Mouse (Mus musculus): ENCODE data around the gene Pmm2. TPM values are rescaled to one million over a fixed set of nuclear protein-coding genes. Genes with fewer than 3 reads are reported as not detected.

The Pmm2 gene
- polyA plus RNA-seq, 1 experiment from 2014 or later = 48.6 TPM

DNA sequence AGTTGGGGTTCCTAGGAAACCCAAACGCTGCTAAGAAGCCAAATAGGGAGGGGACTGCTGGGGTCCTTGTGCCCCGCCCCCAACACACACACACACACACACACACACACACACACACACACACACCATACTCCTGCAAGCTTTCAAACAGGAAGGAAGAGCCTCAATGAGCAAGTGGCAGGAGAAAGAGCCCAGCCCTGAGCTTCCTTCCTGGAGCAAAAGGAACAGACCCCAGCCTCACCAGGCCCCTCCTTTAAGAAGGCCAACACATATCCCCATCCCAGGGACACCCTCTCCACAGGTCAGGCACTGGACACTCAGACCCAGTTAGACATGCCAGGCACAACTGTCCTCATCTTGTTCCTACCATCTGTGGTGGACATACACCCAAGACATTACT is 25.5 kb downstream of the Pmm2 start:
- WGBS = 71% methylated on average over 1 of the region's 2 CpGs
- H3K9ac ChIP-seq (replicated peaks) = no peak overlapping the region

DNA sequence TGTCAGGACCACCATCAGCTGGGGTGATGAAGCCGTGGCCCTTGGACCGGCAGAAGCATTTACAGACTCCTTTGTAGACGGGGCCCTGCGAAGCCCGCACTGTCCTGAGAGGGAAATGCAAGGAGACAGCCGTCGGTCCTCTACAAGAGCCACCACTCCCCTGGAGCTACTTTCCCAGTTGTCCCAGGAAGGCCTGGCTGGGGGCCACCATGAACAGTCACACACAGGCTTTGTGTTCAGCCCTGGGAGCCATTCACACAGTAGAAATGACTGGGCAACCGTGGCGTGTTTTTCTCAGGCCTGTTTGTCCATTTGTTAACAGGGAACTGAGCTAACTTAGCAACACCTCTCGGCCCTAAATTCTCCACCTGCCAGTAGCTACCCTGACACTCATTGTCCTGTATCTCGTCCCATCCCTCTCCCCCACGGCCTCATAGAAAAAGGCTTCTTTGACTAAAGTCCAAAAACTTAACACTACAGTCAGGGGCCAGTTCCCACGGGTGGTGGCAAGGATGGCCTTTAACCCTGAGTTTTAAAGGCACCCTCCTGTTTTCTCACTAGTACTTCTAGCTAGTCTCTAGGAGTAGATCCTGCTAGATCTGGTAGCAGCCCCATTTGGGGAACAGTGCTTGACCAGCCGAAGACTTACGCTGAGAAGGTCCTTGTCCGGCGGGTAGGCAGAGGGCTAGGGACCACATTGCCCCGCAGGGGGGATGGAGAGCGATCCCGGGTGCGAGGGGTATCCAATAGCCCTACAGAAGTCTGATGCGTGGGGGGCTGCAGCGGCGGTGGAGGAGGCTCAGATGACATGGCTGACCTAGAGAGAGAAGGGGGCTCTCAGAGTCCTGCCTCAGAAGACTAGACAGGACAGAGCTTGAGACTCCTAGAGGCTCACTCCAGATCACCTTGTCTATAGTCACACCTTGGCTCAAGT is 26.4 kb downstream of the Pmm2 start:
- Histone ChIP-seq H3K36me3 (peaks cover 61% of the 10 kb centered on the region), H3K4me1 (peaks cover 32% of the 10 kb centered on the region), H3K9ac (replicated peaks) (no peak overlapping the region), H3K4me2 (replicated peaks) (no peak overlapping the region), H3K4me3 (no peak overlapping the region), H3K27me3 (no peaks in the 10 kb centered on the region), H3K9me3 (no peaks in the 10 kb centered on the region), H3K27ac (replicated peaks) (no peak overlapping the region)
- 88% methylated on average over 24 of the region's 24 CpGs for WGBS
- ATAC-seq (ENCODE audit: low FRiP score, low read depth) = no peak

More for the DNA sequence above, 25.5 kb downstream of the Pmm2 start:
- peaks cover 67% of the 10 kb centered on the region for H3K36me3 ChIP-seq
- H3K4me3 ChIP-seq = no peak overlapping the region
- no peak overlapping the region for H3K4me2 ChIP-seq (replicated peaks)
- H3K9me3 ChIP-seq = no peaks in the 10 kb centered on the region
- no peak overlapping the region for H3K27ac ChIP-seq (replicated peaks)
- no peaks in the 10 kb centered on the region for H3K27me3 ChIP-seq
- no peak for ATAC-seq (ENCODE audit: low FRiP score, low read depth)
- peaks cover 23% of the 10 kb centered on the region for H3K4me1 ChIP-seq

DNA sequence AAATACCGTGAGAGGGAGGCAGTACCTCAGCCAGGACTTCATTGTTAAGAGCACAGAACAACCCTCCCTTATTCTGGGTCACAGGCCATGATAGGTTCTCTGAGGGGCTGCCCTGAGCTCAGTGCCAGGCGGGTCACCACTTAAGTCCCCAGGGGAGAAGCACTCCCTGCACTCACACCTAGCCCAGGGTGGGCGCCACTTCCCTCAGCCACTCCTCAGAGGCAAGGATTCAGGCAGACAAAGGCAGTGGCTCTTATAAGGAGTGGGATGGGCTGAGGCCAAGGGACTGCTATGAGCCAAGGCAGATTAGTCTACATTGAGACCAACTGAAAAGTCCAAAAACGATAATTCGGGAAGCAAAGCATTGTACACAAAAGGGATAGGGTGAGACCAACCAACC is 27.9 kb downstream of the Pmm2 start:
- Histone ChIP-seq H3K36me3 (peaks cover 50% of the 10 kb centered on the region), H3K4me2 (replicated peaks) (no peak overlapping the region), H3K9ac (replicated peaks) (no peak overlapping the region), H3K4me1 (peaks cover 47% of the 10 kb centered on the region), H3K9me3 (no peaks in the 10 kb centered on the region), H3K4me3 (no peak overlapping the region), H3K27ac (replicated peaks) (no peak overlapping the region), H3K27me3 (no peaks in the 10 kb centered on the region)
- no peak for ATAC-seq (ENCODE audit: low FRiP score, low read depth)
- 86% methylated on average over 5 of the region's 5 CpGs for WGBS

DNA sequence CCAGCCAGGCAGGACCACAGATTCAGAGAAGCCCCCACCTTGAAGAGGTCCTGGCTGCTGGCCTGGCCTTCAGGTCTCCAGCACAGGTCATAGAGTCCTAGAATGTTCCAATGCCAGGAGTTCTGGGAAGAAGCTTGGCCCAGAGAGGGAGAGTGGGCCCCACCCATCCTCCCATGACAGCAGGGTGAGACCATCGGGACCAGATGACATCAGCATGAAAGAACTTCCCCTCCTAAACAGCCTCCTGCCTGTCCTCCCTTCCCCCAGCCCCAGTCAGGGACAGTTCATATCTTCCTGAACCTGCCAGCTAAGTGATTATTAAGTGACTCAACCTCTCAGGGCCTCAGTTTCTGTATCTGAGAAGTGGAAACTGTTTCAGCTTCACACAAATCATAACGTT is 29.0 kb downstream of the Pmm2 start:
- Histone ChIP-seq H3K4me1 (peaks cover 56% of the 10 kb centered on the region), H3K27me3 (no peaks in the 10 kb centered on the region), H3K9ac (replicated peaks) (no peak overlapping the region), H3K4me2 (replicated peaks) (no peak overlapping the region), H3K36me3 (peaks cover 41% of the 10 kb centered on the region), H3K27ac (replicated peaks) (no peak overlapping the region), H3K9me3 (no peaks in the 10 kb centered on the region), H3K4me3 (no peak overlapping the region)
- ATAC-seq (ENCODE audit: low FRiP score, low read depth) = no peak
- 81% methylated on average over 2 of the region's 2 CpGs for WGBS

DNA sequence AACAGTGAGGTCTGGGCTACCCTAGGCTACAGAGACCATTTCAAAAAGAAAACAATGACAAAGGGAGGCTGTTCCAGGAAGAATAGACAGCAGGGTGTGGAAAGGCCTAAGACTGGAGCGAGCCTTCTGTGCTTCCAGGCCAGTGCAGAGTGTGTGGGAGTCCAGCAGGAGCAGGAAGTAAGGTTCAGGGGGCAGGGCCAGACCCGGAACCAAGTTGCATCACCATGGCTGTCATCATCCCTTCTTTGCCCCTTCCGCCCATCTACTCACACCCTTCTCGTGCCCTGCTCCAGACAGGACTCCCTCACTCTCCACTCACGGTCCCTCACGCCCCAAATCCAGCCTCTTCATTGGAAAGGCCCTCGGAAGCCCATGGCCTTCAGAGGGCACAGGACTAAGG is 29.8 kb downstream of the Pmm2 start:
- H3K9me3 ChIP-seq = no peaks in the 10 kb centered on the region
- no peaks in the 10 kb centered on the region for H3K27me3 ChIP-seq
- WGBS = 85% methylated on average over 7 of the region's 7 CpGs
- no peak overlapping the region for H3K9ac ChIP-seq (replicated peaks)
- H3K27ac ChIP-seq (replicated peaks) = 0 out of 2 replicates have a peak overlapping the region, but pooled peaks have one; percentile 4
- H3K36me3 ChIP-seq = peaks cover 33% of the 10 kb centered on the region
- H3K4me2 ChIP-seq (replicated peaks) = peak overlapping the region; percentile 23; the same call in 1 of the 2 replicates
- H3K4me1 ChIP-seq = peaks cover 53% of the 10 kb centered on the region
- no peak for ATAC-seq (ENCODE audit: low FRiP score, low read depth)
- H3K4me3 ChIP-seq = no peak overlapping the region

DNA sequence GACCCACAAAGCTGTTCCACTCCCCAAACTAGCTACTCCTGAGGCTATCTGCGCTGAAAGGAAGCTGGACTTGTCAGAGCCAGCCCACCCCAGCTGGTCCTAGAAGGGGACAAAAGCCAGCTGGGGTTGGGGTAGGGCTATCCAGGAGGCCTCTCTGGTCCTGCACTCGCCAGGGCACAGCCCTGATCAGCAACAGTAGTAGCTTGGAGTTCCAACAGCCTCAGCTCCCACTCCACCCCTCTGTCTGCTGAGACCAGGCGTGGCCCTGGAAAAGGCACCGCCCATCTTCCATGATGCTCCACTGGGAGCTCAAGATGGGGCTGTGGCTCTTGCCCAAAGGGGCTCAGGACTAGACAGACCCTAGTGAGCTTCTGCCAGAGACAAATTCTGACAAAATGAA is 30.3 kb downstream of the Pmm2 start:
- no peak overlapping the region for H3K4me3 ChIP-seq
- peaks cover 53% of the 10 kb centered on the region for H3K4me1 ChIP-seq
- H3K9me3 ChIP-seq = no peaks in the 10 kb centered on the region
- peaks cover 27% of the 10 kb centered on the region for H3K36me3 ChIP-seq
- no peak for ATAC-seq (ENCODE audit: low FRiP score, low read depth)
- peaks cover 2% of the 10 kb centered on the region for H3K27me3 ChIP-seq
- H3K9ac ChIP-seq (replicated peaks) = no peak overlapping the region; the same call in 1 of the 2 replicates
- WGBS = 75% methylated on average over 4 of the region's 4 CpGs
- H3K27ac ChIP-seq (replicated peaks) = 0 out of 2 replicates have a peak overlapping the region, but pooled peaks have one; percentile 4
- peak overlapping the region; percentile 23; the same call in 1 of the 2 replicates for H3K4me2 ChIP-seq (replicated peaks)

DNA sequence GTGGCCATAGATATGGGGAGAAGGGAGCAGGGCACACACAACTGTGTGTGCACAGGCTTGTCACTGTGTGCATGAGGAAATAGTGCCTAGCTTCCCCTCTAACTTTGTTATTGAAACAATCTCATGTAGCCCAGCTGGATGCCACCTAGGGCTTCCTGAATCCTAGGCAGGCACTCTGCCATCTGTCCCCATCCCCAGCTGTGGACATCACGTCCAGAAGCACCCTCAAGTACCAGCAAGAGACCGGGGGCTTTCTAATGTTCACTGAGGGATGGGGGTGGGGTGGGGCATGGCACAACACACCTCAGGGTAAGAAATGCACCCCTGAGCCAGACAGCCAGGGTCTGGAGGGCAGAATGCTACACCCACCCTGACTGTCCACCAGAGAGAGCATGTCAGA is 30.9 kb downstream of the Pmm2 start:
- no peak for ATAC-seq (ENCODE audit: low FRiP score, low read depth)
- no peak overlapping the region for H3K27ac ChIP-seq (replicated peaks)
- peaks cover 22% of the 10 kb centered on the region for H3K36me3 ChIP-seq
- peaks cover 53% of the 10 kb centered on the region for H3K4me1 ChIP-seq
- H3K9ac ChIP-seq (replicated peaks) = no peak overlapping the region; the same call in 1 of the 2 replicates
- peak overlapping the region; percentile 88 for H3K4me2 ChIP-seq (replicated peaks)
- H3K9me3 ChIP-seq = no peaks in the 10 kb centered on the region
- H3K27me3 ChIP-seq = peaks cover 8% of the 10 kb centered on the region
- 83% methylated on average over 2 of the region's 2 CpGs for WGBS
- 0 out of 2 replicates have a peak overlapping the region, but pooled peaks have one; percentile 3 for H3K4me3 ChIP-seq

DNA sequence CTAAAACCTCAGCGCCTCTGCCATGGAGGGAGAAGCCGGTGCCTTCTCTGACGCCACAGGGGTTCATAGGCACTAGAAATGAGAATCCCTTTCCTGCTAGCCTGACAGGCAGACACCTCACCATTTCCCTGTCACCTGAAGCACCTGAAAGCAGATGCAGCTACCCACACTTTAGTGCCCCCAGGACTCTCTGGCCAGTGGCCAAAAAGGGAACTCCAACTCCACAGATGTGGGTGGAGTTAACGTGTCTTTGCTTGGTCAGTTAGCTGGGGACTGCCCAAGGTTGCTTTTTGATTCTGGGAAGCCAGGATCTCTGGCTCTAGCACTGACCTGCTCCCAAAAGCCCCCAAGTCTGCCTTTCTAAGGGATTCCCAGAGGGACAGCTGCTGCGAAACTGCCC is 32.0 kb downstream of the Pmm2 start:
- Histone ChIP-seq H3K36me3 (peaks cover 16% of the 10 kb centered on the region; the same call in 1 of the 2 replicates), H3K4me1 (peaks cover 58% of the 10 kb centered on the region), H3K4me3 (peak overlapping the region; percentile 71), H3K27ac (replicated peaks) (peak overlapping the region; percentile 83), H3K9ac (replicated peaks) (peak overlapping the region; percentile 77), H3K27me3 (peaks cover 18% of the 10 kb centered on the region), H3K9me3 (no peaks in the 10 kb centered on the region), H3K4me2 (replicated peaks) (peak overlapping the region; percentile 88)
- 51% methylated on average over 5 of the region's 5 CpGs for WGBS
- ATAC-seq (ENCODE audit: low FRiP score, low read depth) = no peak

DNA sequence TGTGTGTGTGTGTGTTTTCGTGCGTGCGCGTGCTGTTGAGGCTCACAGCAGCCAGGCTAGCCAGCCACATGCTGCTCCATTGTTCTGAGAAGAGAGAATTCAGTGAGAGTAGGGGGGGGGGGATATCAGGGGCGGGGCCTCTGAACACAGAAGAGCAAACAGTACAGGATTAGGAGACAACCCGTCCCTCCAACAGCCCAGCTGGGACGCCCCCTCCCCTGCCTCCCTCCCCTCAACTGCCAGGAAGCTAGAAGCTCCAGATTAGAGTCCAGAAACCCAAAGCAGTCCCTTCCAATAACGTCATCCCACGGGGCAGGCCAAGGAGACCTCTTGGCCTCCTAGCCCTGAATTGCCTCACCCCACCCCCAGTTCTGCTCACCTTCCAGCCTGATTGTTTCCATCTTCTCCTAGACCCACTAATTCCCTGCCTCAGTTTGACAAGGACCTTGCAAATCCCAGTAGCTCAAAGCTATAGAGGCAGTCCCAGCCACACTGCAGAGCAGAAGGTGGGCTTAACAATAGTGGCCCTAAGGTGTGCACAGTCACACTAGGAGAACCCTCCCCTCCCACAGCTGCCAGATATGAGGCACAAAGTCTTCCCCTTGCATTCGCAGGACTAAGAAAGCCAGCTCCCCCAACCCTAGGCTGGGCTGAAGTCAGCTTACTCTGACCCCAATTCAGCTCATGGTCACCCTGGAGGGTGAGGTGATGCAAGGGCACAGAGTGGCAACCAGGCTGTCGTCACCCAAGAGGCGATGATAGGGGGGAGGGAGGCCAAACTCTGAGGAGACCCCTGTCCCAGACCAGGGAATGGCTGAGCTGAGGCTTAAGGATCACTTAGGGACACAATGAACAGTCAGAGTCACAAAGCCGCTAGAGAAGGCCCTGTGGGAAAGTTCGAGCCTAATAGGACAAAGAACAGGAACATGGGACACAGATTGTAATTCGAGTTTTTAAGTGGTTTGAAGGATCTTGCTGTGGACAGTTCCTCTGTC is 32.9 kb downstream of the Pmm2 start:
- Histone ChIP-seq H3K4me2 (replicated peaks) (peak overlapping the region; percentile 88), H3K36me3 (peaks cover 16% of the 10 kb centered on the region; the same call in 1 of the 2 replicates), H3K9me3 (no peaks in the 10 kb centered on the region), H3K4me3 (peak overlapping the region; percentile 71), H3K4me1 (peaks cover 58% of the 10 kb centered on the region), H3K9ac (replicated peaks) (peak overlapping the region; percentile 77), H3K27me3 (peaks cover 19% of the 10 kb centered on the region), H3K27ac (replicated peaks) (peak overlapping the region; percentile 83)
- 5% methylated on average over 10 of the region's 15 CpGs for WGBS
- ATAC-seq (ENCODE audit: low FRiP score, low read depth) = peak; percentile 55

DNA sequence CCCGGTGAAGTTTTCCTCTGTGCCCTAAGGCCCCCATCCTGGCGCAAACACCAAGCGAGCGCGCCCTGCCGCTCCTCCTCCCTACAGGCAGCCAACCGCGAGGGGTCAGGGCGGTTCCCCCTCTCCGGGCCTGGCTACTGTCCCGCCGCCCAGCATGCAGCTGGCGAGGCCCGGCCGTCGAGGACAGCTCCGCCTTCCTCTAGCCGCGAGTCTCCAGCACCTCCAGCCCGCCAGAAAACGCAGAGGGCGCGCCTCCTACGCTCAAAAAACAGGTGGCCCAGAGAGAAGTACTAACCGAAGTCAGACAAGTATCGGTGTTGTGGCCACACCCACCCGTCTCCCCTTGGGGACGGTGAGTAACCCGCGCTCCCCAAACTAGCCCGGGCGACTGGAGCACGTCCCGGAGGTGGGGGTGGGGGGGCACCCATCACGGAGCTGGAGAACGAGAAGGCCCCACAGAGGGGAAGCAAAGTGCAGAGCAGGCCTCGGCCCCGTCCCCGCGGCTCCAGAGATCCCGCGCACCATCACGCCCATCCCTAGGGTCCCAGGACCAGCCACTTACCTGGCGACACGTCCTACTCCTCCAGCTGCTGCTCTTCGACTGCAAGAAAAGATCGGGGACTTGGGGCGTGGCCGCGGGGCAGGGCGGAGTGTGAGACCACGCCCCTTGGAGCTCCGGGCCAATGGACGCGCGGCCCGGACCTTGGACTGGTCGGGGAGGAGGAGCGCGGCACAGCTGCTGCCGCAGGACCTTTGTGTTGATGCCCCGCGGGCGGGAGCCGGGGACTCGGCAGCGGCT is 34.3 kb downstream of the Pmm2 start, which contains the start of gene Carhsp1:
TSS of gene Carhsp1 (minus strand) at position 605 of the 799 bp plus-strand sequence.
- Histone ChIP-seq H3K4me3 (peak within 1 kb of the TSS; percentile 71), H3K9ac (replicated peaks) (peak within 1 kb of the TSS; percentile 77), H3K27me3 (peaks cover 22% of the 10 kb centered on the region), H3K4me2 (replicated peaks) (peak within 1 kb of the TSS; percentile 88), H3K36me3 (peaks cover 10% of the 10 kb centered on the region; the same call in 1 of the 2 replicates), H3K4me1 (peaks cover 51% of the 10 kb centered on the region), H3K9me3 (no peaks in the 10 kb centered on the region), H3K27ac (replicated peaks) (peak within 1 kb of the TSS; percentile 83)
- WGBS = under 1% methylated on average over 67 of the region's 67 CpGs
- ATAC-seq (ENCODE audit: low FRiP score, low read depth) = peak; percentile 89

DNA sequence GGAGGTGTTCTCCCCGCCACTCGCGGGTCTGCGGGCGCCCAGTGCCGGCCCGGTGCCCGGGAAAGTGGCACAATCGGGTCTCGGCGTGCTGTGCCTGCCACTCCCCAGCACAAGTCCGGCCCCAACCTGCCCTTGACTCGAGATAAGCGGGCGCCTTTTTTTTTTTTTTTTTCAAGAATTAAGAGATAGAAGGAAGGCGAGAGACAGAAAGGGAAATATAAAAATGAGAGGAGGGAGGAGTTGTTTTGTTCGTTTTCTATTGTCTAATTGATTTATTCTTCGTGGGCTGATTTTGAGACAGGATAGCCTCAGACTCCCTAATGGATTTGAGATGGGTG is 34.8 kb downstream of the Pmm2 start:
- peaks cover 22% of the 10 kb centered on the region for H3K27me3 ChIP-seq
- H3K4me2 ChIP-seq (replicated peaks) = peak overlapping the region; percentile 88
- peaks cover 8% of the 10 kb centered on the region; the same call in 1 of the 2 replicates for H3K36me3 ChIP-seq
- peak overlapping the region; percentile 71 for H3K4me3 ChIP-seq
- 0 out of 2 replicates have a peak overlapping the region, but pooled peaks have one; percentile 30 for H3K27ac ChIP-seq (replicated peaks)
- H3K4me1 ChIP-seq = peaks cover 45% of the 10 kb centered on the region
- ATAC-seq (ENCODE audit: low FRiP score, low read depth) = no peak
- peak overlapping the region; percentile 50; the same call in 1 of the 2 replicates for H3K9ac ChIP-seq (replicated peaks)
- WGBS = under 1% methylated on average over 18 of the region's 18 CpGs
- H3K9me3 ChIP-seq = no peaks in the 10 kb centered on the region
